Mouse (Mus musculus): Measurements from ENCODE around the gene Il6st.

Il6st gene

GRCm38 (mm10) chr13:112522261-112522660 lies 58.4 kb downstream of the Il6st start:
- DNase-seq (ENCODE audit: low read depth in 2 of 2, low spot score in 2 of 2) = no peak

GRCm38 (mm10) chr13:112522896-112523295 lies 59.0 kb downstream of the Il6st start:
- DNase-seq (ENCODE audit: low read depth in 2 of 2, low spot score in 2 of 2) = no peak

- DNase-seq (ENCODE audit: low read depth in 2 of 2, low spot score in 2 of 2) = no peak
These were observed 59.6 kb downstream of the Il6st start for GRCm38 (mm10) chr13:112523346-112523970.

- no peak for DNase-seq (ENCODE audit: low read depth in 2 of 2, low spot score in 2 of 2)
These were observed 63.3 kb downstream of the Il6st start for GRCm38 (mm10) chr13:112527186-112527585.

- DNase-seq (ENCODE audit: low read depth in 2 of 2, low spot score in 2 of 2) = peak; percentile 32 to 61
These were observed 66.0 kb downstream of the Il6st start for GRCm38 (mm10) chr13:112529893-112530292.

GRCm38 (mm10) chr13:112532235-112532634 lies 68.4 kb downstream of the Il6st start:
- no peak for DNase-seq (ENCODE audit: low read depth in 2 of 2, low spot score in 2 of 2)

GRCm38 (mm10) chr13:112533556-112533955 lies 69.7 kb downstream of the Il6st start:
- DNase-seq (ENCODE audit: low read depth in 2 of 2, low spot score in 2 of 2) = no peak

GRCm38 (mm10) chr13:112536611-112537010 lies 72.7 kb downstream of the Il6st start:
- DNase-seq (ENCODE audit: low read depth in 2 of 2, low spot score in 2 of 2) = no peak

- DNase-seq (ENCODE audit: low read depth in 2 of 2, low spot score in 2 of 2) = no peak
These were observed 73.2 kb downstream of the Il6st start for GRCm38 (mm10) chr13:112537065-112537464.

GRCm38 (mm10) chr13:112540616-112541015 lies 76.7 kb downstream of the Il6st start:
- no peak for DNase-seq (ENCODE audit: low read depth in 2 of 2, low spot score in 2 of 2)

- no peak for DNase-seq (ENCODE audit: low read depth in 2 of 2, low spot score in 2 of 2)
These were observed 77.5 kb downstream of the Il6st start for GRCm38 (mm10) chr13:112541223-112541975.

- DNase-seq (ENCODE audit: low read depth in 2 of 2, low spot score in 2 of 2) = no peak
These were observed 88.0 kb downstream of the Il6st start for GRCm38 (mm10) chr13:112551641-112552548.

GRCm38 (mm10) chr13:112553304-112553703 lies 89.4 kb downstream of the Il6st start:
- no peak for DNase-seq (ENCODE audit: low read depth in 2 of 2, low spot score in 2 of 2)

GRCm38 (mm10) chr13:112556501-112556900 lies 92.6 kb downstream of the Il6st start:
- no peak for DNase-seq (ENCODE audit: low read depth in 2 of 2, low spot score in 2 of 2)

All from CD8-positive naive resting alpha-beta T cell, adult 2 months (primary cell).